Comparison of ENCODE assay signal across 23 mouse cellular contexts in the genomic region with DNA sequence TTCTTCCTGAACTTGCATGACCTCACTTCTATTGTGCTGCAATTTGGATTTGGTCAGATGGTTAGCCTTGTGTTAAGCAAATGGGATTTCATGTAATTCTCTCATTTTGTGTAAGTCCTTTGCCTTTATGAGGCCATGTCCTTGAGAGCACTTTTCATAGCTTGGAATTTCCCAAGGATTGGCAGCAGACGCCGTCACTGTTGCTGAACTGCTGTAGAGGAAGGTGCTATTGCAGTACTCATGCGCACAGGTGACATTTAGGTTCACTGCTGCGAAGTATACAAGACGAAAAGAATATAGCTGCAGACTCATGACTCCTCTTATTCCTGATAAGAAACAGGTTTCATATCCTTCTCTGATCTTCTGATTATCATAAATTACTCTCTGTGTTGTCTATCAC. TPM values are rescaled to one million over a fixed set of nuclear protein-coding genes. Genes with fewer than 3 reads are reported as not detected.
"Had no signal": no experiment of that assay in that cellular context is flagged by ENCODE, and none has a peak within 500 bp of the region (broad histone marks: within the 10 kb centered on the region; RNA-seq: fewer than 3 reads in every experiment).

No protein-coding gene starts in this region.

- H3K36me3 ChIP-seq: lung, embryonic 15.5 days; midbrain, embryonic 13.5 days; midbrain, embryonic 15.5 days; neural tube, embryonic 12.5 days had no signal

- DNase-seq: liver, postnatal 0 days; lung, adult 2 months; lung, postnatal 10 days; lung, postnatal 36 days; right cerebral cortex, postnatal 14 days; thymus, adult 18-20 months; thymus, postnatal 14 days; thymus, postnatal 36 days had no signal

- H3K4me2 ChIP-seq: lung, embryonic 15.5 days; midbrain, embryonic 11.5 days; midbrain, embryonic 13.5 days; midbrain, embryonic 15.5 days; neural tube, embryonic 12.5 days had no signal

- H3K9me3 ChIP-seq: lung, embryonic 15.5 days; megakaryocyte, embryonic 14.5 days; midbrain, embryonic 13.5 days; midbrain, embryonic 15.5 days; neural tube, embryonic 12.5 days had no signal

- ATAC-seq: liver, postnatal 0 days; midbrain, embryonic 13.5 days; midbrain, embryonic 15.5 days had no signal

- H3K9ac ChIP-seq: liver, postnatal 0 days; lung, embryonic 15.5 days; midbrain, embryonic 13.5 days; midbrain, embryonic 15.5 days; neural tube, embryonic 12.5 days had no signal

- H3K27me3 ChIP-seq: lung, embryonic 15.5 days; megakaryocyte, embryonic 14.5 days; midbrain, embryonic 13.5 days; midbrain, embryonic 15.5 days; neural tube, embryonic 12.5 days had no signal

- H3K27ac ChIP-seq: lung, embryonic 15.5 days; macrophage; midbrain, embryonic 13.5 days; midbrain, embryonic 15.5 days; neural tube, embryonic 12.5 days had no signal

- H3K4me1 ChIP-seq: lung, embryonic 15.5 days; megakaryocyte, embryonic 14.5 days; midbrain, embryonic 13.5 days; midbrain, embryonic 15.5 days; neural tube, embryonic 12.5 days had no signal

- H3K4me3 ChIP-seq: lung, embryonic 15.5 days; megakaryocyte, embryonic 14.5 days; midbrain, embryonic 13.5 days; midbrain, embryonic 15.5 days; neural tube, embryonic 12.5 days had no signal

RNA-seq across cellular contexts. Expression of a gene that starts 35.7 kb away (rescaled TPM):
- total RNA-seq: megakaryocyte progenitor cell, adult 5-6 weeks; midbrain, postnatal 0 days; monocyte, adult 5-6 weeks; neutrophil, adult 5-6 weeks had no signal
- polyA plus RNA-seq: liver, postnatal 0 days; lung, embryonic 15.5 days; macrophage; midbrain, embryonic 11.5 days; midbrain, embryonic 13.5 days; midbrain, embryonic 15.5 days; midbrain, postnatal 0 days; neural tube, embryonic 12.5 days; neural tube, embryonic 14.5 days; spleen, adult 2 months; stomach, embryonic 14.5 days; thymus, postnatal 0 days had no signal

RNA-seq across cellular contexts. Expression of a gene that starts 45.9 kb away (rescaled TPM):
- total RNA-seq: megakaryocyte progenitor cell, adult 5-6 weeks; monocyte, adult 5-6 weeks; neutrophil, adult 5-6 weeks had no signal
- polyA plus RNA-seq: liver, postnatal 0 days; lung, embryonic 15.5 days; macrophage; midbrain, embryonic 11.5 days; midbrain, embryonic 13.5 days; midbrain, embryonic 15.5 days; midbrain, postnatal 0 days; neural tube, embryonic 12.5 days; neural tube, embryonic 14.5 days; spleen, adult 2 months; stomach, embryonic 14.5 days; thymus, postnatal 0 days had no signal

RNA-seq across cellular contexts. Expression of a gene that starts 54.6 kb away (rescaled TPM):
- total RNA-seq: megakaryocyte progenitor cell, adult 5-6 weeks; midbrain, postnatal 0 days; monocyte, adult 5-6 weeks; neutrophil, adult 5-6 weeks had no signal
- polyA plus RNA-seq: macrophage; midbrain, embryonic 11.5 days; midbrain, embryonic 13.5 days; midbrain, embryonic 15.5 days; midbrain, postnatal 0 days; neural tube, embryonic 14.5 days; spleen, adult 2 months; stomach, embryonic 14.5 days had no signal
